Mouse (Mus musculus): ENCODE measurements around the gene Lrrc4c. TPM values are rescaled to one million over a fixed set of nuclear protein-coding genes. Genes with fewer than 3 reads are reported as not detected.
A peak's percentile ranks its signal among the peaks of the same experiment; 100 is the strongest.

The Lrrc4c gene
- total RNA-seq, 2 experiments from 2014 or later, result 0.22 to 0.64 TPM

- intact Hi-C loops (cut with DNase I; ENCODE audit: low total_unique reads), result no loop called here
- DNase-seq, result no peak
Observed at GRCm38 (mm10) chr2:97435616-97436015, 1117.6 kb downstream of the Lrrc4c start.

- intact Hi-C loops (cut with DNase I; ENCODE audit: low total_unique reads), result no loop called here
- DNase-seq, result no peak
Observed at GRCm38 (mm10) chr2:97437767-97438166, 1119.8 kb downstream of the Lrrc4c start.

DNA sequence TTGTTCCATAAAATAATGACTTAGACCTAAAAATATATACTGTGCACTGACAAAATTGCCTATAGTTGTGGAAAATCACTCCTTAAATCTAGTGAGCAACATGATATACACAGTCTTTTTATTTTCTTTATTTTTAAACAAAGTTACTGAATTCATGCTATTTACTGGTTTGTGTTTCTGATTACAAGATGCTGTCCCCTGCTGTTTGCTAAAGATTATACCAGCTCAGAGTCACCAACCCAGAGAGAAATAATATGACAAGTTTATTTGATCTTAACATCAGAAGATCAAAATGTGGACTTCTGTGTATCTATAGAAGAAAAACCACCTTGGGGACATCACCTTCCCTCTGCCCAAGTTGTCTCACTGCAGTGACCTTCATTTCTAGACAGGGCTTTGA is 1145.6 kb downstream of the Lrrc4c start:
- intact Hi-C loops (cut with DNase I; ENCODE audit: low total_unique reads), result no loop called here
- DNase-seq, result no peak

- peak; percentile 64 for DNase-seq
- intact Hi-C loops (cut with DNase I; ENCODE audit: low total_unique reads), result no loop called here
Observed at GRCm38 (mm10) chr2:97466243-97466793, 1148.3 kb downstream of the Lrrc4c start.

- peak; percentile 9 for DNase-seq
- intact Hi-C loops (cut with DNase I; ENCODE audit: low total_unique reads), result no loop called here
Observed at GRCm38 (mm10) chr2:97467031-97467549, 1149.1 kb downstream of the Lrrc4c start.

DNA sequence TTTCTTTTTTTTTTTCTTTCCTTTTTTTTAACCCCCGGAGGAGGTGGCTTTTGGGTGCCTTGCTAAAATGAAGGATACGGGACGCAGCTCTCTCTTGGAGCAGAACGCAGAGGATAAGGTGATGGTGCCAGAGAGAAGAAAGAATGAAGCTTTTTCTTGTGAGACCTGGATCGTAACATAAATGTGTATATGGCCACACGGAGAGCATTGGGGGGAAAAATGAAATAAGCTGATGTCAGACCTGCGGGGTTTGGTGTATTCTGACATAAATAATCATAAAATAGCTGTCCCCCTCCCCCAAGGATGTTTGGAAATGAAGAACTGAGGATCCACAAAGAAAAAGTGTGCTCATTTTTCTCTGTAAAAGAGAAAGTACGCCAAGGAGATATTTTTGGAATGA is 1149.7 kb downstream of the Lrrc4c start:
- DNase-seq, result no peak
- intact Hi-C loops (cut with DNase I; ENCODE audit: low total_unique reads), result no loop called here

DNA sequence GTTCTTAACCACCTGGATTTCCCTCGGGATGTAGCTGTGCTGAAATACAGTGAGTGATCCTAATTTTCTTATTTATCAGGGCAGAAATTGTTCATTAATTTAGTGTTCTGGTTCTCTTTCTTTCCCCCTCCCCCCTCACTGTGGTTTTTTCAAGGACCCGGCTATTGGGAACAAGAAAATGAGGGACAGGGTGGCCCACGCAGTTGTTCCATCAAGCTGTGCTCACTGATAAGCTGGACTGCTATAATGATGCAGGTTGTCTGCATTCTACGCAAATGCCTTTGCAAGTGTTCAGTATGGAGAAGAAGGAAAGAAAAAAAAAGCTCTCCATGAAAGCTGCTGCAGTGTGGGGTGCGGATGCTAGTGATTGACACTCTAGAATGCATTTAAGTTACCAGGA is 1150.4 kb downstream of the Lrrc4c start:
- intact Hi-C loops (cut with DNase I; ENCODE audit: low total_unique reads), result no loop called here
- no peak for DNase-seq

GRCm38 (mm10) chr2:97469396-97469795 is 1151.4 kb downstream of the Lrrc4c start:
- no peak for DNase-seq
- intact Hi-C loops (cut with DNase I; ENCODE audit: low total_unique reads), result no loop called here

DNA sequence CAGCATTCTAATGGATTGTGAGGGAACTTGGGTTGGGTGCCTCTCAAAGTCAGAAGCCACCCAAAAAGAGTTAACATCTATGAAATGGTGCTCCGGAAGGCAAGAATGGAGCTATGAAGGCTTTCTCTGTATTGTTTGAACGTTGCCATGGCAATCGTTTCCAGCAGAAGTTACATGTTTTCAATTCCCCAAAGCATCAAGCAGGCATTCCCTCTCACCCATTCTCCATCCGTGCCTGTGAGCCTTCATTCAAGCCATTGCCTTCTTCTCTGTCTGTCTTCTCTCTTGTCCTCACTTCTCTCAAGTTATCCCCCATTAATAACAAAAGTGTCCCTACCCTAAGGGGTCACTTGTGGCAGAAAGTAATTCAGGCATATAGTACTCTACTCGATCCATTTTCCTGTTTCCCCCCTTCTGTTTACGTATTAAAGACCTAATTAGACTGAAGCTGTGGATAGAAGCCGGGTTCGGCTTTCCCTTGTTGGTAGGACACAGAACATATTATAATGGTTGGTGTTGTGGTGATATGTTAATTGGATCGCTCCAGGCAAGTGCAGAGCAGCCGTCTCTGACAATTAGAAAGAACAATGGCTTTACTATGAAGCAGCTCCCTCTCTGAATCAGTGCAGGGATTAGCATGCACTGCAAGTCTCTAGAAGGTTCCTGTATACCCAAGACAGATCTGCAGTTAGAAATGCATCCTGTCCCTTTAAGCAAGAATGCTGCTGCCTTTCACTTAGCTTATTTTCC is 1160.4 kb downstream of the Lrrc4c start:
- intact Hi-C loops (cut with DNase I; ENCODE audit: low total_unique reads), result no loop called here
- DNase-seq, result no peak

GRCm38 (mm10) chr2:97478925-97479298 is 1160.9 kb downstream of the Lrrc4c start:
- peak; percentile 11 for DNase-seq
- intact Hi-C loops (cut with DNase I; ENCODE audit: low total_unique reads), result no loop called here

DNA sequence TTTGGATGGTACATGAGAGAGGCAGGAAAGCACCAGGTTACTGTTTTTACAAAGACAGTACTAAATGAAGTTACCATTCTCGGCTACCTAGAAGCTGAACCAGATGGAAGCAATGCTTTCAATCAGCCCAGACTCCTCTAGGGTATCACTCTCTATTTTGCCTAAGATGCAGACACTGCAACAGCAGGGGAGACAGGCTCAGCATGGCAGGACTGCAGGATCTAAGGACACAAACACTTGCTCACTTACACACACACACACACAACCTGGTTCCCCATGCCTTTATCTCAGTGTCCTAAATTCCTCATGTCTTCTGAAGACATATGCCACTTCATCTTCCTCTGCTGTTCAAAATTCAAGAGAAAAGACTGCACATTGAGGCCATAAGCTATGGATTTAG is 1167.0 kb downstream of the Lrrc4c start:
- no peak for DNase-seq
- intact Hi-C loops (cut with DNase I; ENCODE audit: low total_unique reads), result no loop called here

- no peak for DNase-seq
- intact Hi-C loops (cut with DNase I; ENCODE audit: low total_unique reads), result no loop called here
Observed at GRCm38 (mm10) chr2:97485609-97486008, 1167.6 kb downstream of the Lrrc4c start.

DNA sequence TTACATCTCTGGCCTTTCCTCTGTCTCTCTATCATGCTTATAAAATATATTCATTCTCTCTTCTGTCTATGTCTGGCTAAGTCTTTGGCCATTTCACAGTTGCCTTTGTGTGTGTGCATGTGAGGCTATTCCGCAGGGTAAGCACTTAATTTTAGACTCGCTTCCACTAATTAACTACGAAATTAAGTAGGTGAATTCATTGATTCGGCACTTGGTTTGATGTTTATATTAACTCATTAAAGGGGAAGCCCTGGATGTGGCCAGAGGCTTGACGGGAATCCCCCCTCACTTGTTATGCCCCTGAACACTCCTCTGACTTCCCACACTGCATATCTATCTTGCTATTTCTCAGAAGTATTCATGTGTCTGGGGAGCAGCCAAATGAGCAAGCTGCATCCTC is 1169.6 kb downstream of the Lrrc4c start:
- intact Hi-C loops (cut with DNase I; ENCODE audit: low total_unique reads), result no loop called here
- no peak for DNase-seq

DNA sequence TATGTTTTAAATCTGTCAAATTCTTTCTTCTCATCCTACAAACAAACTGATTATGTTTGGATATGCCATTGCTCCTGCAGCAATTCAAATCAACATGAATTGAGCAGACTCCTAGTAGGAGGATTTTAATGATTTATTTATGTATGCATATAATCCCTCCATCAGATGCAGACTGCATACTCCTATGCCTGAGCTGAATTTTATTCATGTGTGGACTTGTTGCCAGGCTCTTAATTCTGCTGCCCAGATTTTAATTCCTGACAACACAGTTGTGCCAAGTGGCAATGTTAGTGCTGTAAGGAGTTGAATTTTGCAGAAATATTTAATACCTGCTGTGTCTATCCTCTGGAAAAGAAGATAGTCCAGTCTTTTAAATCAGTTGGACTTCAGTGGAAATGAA is 1179.1 kb downstream of the Lrrc4c start:
- DNase-seq, result no peak
- intact Hi-C loops (cut with DNase I; ENCODE audit: low total_unique reads), result no loop called here

DNA sequence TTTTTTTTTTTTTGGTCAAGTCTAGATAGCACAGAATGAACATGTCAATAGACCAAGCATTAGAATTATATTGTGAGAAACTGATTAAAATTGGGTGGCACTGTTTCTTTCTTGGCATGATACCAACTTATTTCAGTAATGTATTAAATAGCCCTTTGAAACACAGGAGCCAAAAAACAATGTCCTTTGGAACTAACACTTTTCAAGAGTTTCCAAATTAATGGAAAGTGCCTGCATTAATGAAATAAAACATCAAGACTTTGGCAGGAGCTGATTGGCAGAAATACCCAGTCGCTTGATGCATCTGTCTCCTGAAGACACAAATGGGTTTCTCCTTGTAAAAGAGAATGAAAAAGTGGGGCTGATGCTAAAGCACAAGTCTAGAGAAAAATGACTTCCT is 1184.5 kb downstream of the Lrrc4c start:
- intact Hi-C loops (cut with DNase I; ENCODE audit: low total_unique reads), result no loop called here
- DNase-seq, result no peak

DNA sequence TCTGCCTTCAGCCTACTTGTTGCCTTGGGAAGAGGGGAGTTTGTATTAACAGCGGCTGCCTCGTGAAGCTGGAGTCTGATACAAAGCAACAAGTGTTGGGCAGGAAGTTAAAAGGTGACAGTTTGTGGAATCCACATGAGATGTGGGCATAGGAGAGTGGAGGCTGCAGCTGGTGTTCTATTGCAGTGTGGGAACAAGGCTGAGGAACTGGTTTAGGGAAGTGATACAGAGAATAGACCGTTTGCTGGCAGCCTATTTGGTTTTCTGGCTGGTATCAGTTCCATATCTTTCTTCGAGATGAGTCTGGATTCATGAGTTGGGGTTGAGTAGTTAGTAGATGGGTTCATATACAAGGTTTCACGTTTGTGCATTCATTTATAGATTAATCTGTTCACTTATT is 1186.9 kb downstream of the Lrrc4c start:
- intact Hi-C loops (cut with DNase I; ENCODE audit: low total_unique reads), result no loop called here
- no peak for DNase-seq

DNA sequence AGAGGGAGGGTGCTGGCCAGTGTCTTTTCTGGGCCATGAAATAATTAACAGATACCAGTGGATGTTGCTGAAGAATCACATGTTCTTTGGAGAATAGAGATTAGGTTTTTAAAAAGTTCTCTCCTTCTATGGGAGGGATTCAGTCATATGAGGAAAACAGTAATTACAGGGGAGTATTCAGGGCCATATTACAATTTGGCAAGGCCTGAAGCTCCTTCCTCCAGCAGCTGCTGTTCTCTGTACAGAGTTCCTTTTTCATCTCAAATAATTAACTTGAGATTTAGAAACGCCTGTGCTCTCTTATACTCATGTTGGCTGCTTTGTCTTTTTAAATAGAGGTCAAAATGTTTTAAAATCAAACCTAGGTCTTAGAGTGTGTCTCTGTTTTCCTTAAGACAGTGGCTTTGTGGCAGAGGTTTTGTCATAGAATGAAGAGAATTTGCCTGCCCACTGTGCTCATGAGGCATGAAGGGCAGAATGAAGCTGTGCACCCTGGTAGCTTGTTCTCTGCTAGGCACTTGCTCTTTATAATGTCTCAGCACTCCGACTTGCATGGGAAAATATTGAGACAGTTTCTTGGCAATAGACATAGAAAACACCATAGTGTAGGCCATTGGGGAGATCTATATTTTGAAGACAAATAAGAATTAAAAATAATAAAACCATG is 1206.4 kb downstream of the Lrrc4c start:
- intact Hi-C loops (cut with DNase I; ENCODE audit: low total_unique reads), result no loop called here
- no peak for DNase-seq

DNA sequence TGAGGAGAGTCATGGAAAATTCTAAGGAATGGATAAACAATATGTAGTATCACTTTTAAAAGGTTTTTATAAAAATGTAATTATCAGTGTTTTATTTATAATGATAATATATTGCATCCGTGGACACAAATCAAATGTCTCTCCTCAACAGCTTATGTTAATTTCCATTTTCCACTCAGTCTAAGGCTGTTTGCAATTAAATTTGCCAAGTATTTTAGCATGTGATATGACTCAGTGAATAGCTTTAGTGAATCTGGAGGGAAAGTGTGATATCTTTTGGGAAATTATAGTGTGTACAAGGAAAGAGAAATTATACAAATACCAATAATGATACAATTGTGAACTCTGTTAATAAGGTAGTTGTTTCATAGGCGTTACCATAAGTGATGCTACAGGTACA is 1207.1 kb downstream of the Lrrc4c start:
- DNase-seq, result no peak
- intact Hi-C loops (cut with DNase I; ENCODE audit: low total_unique reads), result no loop called here

GRCm38 (mm10) chr2:97530622-97531021 is 1212.7 kb downstream of the Lrrc4c start:
- DNase-seq, result no peak
- intact Hi-C loops (cut with DNase I; ENCODE audit: low total_unique reads), result no loop called here

DNA sequence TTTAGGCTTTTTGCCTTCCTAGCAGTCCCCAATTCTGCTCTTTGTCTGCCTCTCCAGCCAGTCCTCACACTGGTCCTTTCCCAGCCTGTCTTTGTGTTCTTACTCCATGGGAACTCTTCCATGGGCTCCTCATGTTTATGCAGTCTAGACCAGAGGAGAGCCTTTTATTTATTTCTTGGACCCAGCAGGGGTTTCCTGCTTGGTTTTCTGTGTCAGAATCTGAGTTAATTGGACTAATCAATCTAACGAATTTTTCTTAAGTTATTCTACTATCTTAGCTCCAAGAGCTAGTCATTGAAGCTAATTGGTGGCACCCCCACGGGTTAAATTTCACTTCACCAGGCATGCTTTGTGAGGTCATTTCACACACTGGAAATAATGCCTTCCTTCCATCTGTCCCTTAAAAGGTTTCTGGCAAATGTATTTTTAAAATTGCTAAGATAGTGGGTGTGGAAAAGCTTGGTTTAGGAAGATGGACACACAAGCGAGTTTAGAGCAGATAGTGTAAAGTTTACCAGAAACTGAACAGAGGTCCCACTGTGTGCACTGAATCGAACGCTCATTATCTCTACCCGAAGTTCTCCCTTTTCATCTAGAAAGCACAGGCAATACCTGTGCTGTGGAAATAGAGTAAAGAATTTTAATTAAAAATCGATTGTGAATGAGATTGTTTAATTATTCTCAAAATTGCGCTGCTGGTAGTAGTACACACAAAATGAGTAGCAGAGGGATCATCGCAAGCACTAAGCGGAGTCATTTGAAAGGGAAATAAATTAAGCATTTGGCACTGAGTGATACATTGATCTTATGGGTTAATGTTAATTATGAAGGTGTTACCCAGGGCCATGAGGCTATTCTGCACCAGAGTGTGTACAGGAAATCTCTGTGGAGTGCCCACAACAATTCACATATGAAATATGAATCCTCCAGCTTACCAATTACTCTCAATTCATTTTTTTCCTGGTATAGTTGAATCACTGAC is 1226.0 kb downstream of the Lrrc4c start:
- intact Hi-C loops (cut with DNase I; ENCODE audit: low total_unique reads), result no loop called here
- peak; percentile 3 for DNase-seq
